In the genomic region with DNA sequence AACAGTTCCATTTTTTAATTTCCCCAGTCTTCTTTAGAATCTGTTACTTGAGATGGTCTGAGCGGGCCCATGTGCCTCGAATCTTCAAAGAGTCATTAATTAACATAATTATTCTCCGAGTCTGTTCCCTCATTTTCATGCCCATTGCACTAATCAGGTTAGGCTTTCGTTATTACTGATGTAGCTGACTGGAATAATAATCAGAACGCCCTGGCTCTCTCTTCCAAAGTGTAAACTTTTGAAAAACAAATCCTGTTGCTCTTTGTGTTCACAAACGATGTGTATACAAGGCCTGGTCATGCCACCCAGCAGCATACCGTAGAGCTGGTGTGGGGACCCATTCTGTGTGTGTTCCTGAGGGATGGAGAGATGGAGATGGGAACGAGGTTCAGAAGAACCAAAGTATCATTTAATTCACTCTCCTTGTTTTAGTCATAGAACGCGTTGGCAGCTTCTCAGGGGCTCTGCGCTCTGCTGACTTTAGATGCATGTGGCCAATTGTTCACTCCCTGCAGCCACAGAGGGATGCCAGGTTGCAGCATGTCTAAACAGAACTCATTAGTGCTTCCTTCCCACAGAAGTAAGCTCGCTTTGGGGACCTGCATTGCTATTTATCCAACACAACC, we compare ENCODE assay signal across 10 mouse cellular contexts. TPM values are rescaled to one million over a fixed set of nuclear protein-coding genes. Genes with fewer than 3 reads are reported as not detected.
DNase-seq lines count a peak whose midpoint lies in the region; ATAC-seq and TF ChIP-seq lines count a peak whose summit lies in the region.
"Had no signal": no experiment of that assay in that cellular context is flagged by ENCODE, and none has a peak within 500 bp of the region (broad histone marks: within the 10 kb centered on the region; RNA-seq: fewer than 3 reads in every experiment).

No protein-coding gene starts in this region.

- H3K9ac ChIP-seq in forebrain, embryonic 16.5 days (replicated peaks; ENCODE audit: low read depth, low read length), result no peak overlapping the region
- 0 out of 2 replicates have a peak overlapping the region, but pooled peaks have one; percentile 25 for H3K9ac ChIP-seq in midbrain, embryonic 16.5 days (ENCODE audit: low read depth, low read length)
- H3K9ac ChIP-seq: limb, embryonic 12.5 days had no signal

- H3K4me3 ChIP-seq in layer of hippocampus, adult 2 months, result no peak overlapping the region
- H3K4me3 ChIP-seq in cortical plate, adult 2 months (ENCODE audit: insufficient read depth, low read length), result no peak overlapping the region
- no peak overlapping the region for H3K4me3 ChIP-seq in forebrain, embryonic 16.5 days (replicated peaks; ENCODE audit: low read length)
- H3K4me3 ChIP-seq in midbrain, embryonic 16.5 days (ENCODE audit: low read depth, low read length), result no peak overlapping the region
- H3K4me3 ChIP-seq: limb, embryonic 12.5 days had no signal

- H3K27me3 ChIP-seq in forebrain, embryonic 16.5 days (replicated peaks; ENCODE audit: control insufficient read depth, insufficient read depth, low read length), result peaks cover 3% of the 10 kb centered on the region; the same call in 1 of the 2 replicates
- no peaks in the 10 kb centered on the region for H3K27me3 ChIP-seq in midbrain, embryonic 16.5 days (ENCODE audit: control insufficient read depth, insufficient read depth, low read depth, low read length)
- H3K27me3 ChIP-seq: limb, embryonic 12.5 days had no signal

- TF ChIP-seq POLR2A in cortical plate, adult 2 months (IDR thresholded peaks at IDR 0.05; ENCODE audit: extremely low read depth, insufficient read depth, low read length), result no peak

- WGBS in forebrain, embryonic 16.5 days, result 7% methylated on average over 12 of the region's 12 CpGs
- WGBS in midbrain, embryonic 16.5 days, result 19% methylated on average over 12 of the region's 12 CpGs

- no peak for TF ChIP-seq CTCF in layer of hippocampus, adult 2 months (conservative IDR thresholded peaks at IDR 0.05)
- TF ChIP-seq CTCF in cortical plate, adult 2 months (IDR thresholded peaks at IDR 0.05; ENCODE audit: extremely low read depth, insufficient read depth, low read length), result no peak

- peak; percentile 93 for ATAC-seq in forebrain, embryonic 16.5 days
- ATAC-seq in midbrain, embryonic 16.5 days, result peak; percentile 89

- H3K4me2 ChIP-seq in forebrain, embryonic 16.5 days (ENCODE audit: low read length), result peak overlapping the region; percentile 31
- H3K4me2 ChIP-seq in midbrain, embryonic 16.5 days (ENCODE audit: low read length), result peak overlapping the region; percentile 22; the same call in 1 of the 2 replicates
- H3K4me2 ChIP-seq: limb, embryonic 12.5 days had no signal

- no peaks in the 10 kb centered on the region for H3K4me1 ChIP-seq in cortical plate, adult 2 months (ENCODE audit: control insufficient read depth, insufficient read depth, low read length)
- peaks cover 18% of the 10 kb centered on the region for H3K4me1 ChIP-seq in forebrain, embryonic 16.5 days (replicated peaks; ENCODE audit: control insufficient read depth, insufficient read depth, low read length)
- H3K4me1 ChIP-seq in midbrain, embryonic 16.5 days (ENCODE audit: control insufficient read depth, insufficient read depth, low read length), result peaks cover 11% of the 10 kb centered on the region

- peak in 1 of 2 experiments; percentile 46 for DNase-seq in layer of hippocampus, adult 2 months (ENCODE audit: low spot score in 2 of 2)
- DNase-seq in layer of hippocampus, adult 9-10 months (ENCODE audit: low spot score), result no peak
- DNase-seq in spleen, postnatal 10 days (ENCODE audit: low spot score in 2 of 2), result no peak
- DNase-seq in thymus, postnatal 4 days, result no peak
- DNase-seq in adrenal gland, postnatal 36 days, result no peak
- DNase-seq: adrenal gland, postnatal 14 days had no signal

- H3K27ac ChIP-seq in layer of hippocampus, adult 2 months, result peak overlapping the region; percentile 73
- H3K27ac ChIP-seq in cortical plate, adult 2 months (ENCODE audit: insufficient read depth, low read length), result peak overlapping the region; percentile 89; the same call in 1 of the 2 replicates
- no peak overlapping the region for H3K27ac ChIP-seq in forebrain, embryonic 16.5 days (ENCODE audit: low read length)
- H3K27ac ChIP-seq in midbrain, embryonic 16.5 days (ENCODE audit: low read length), result peak overlapping the region; percentile 64

- H3K9me3 ChIP-seq in forebrain, embryonic 16.5 days (ENCODE audit: control insufficient read depth, low read length), result no peaks in the 10 kb centered on the region
- no peaks in the 10 kb centered on the region for H3K9me3 ChIP-seq in midbrain, embryonic 16.5 days (replicated peaks; ENCODE audit: control insufficient read depth, low read length, poor library complexity, severe bottlenecking)
- H3K9me3 ChIP-seq: limb, embryonic 12.5 days had no signal

- H3K36me3 ChIP-seq in forebrain, embryonic 16.5 days (ENCODE audit: control insufficient read depth, insufficient read depth), result no peaks in the 10 kb centered on the region
- no peaks in the 10 kb centered on the region for H3K36me3 ChIP-seq in midbrain, embryonic 16.5 days (ENCODE audit: control insufficient read depth, insufficient read depth, low read length)
- H3K36me3 ChIP-seq: limb, embryonic 12.5 days had no signal

RNA-seq across cellular contexts. Expression of gene Ranbp6, which starts 31.4 kb away (rescaled TPM):
- 10 to 100 TPM; 34.7 TPM for total RNA-seq in layer of hippocampus, adult 2 months (2021)
- polyA plus RNA-seq in cortical plate, adult 2 months (2012; rRNA removed), result 14.5 and 15.9 TPM in 2 replicates
- polyA plus RNA-seq in forebrain, embryonic 16.5 days (2015; fragmentation: Nextera tagmentation; extraction: Ambion mirVana), result 43.5 and 44.8 TPM in 2 replicates
- polyA plus RNA-seq in midbrain, embryonic 16.5 days (2015; fragmentation: Nextera tagmentation; extraction: Ambion mirVana), result 53.5 and 61.4 TPM in 2 replicates
- total RNA-seq in adrenal gland, postnatal 36 days (2021), result 10 to 100 TPM; 15.1 to 16.8 TPM

RNA-seq across cellular contexts. Expression of gene 9930021J03Rik, which starts 38.4 kb away (rescaled TPM):
- 10 to 100 TPM; 40.9 to 41.2 TPM for total RNA-seq in layer of hippocampus, adult 2 months (2021)
- 27.0 and 27.4 TPM in 2 replicates for polyA plus RNA-seq in cortical plate, adult 2 months (2012; rRNA removed)
- polyA plus RNA-seq in forebrain, embryonic 16.5 days (2015; fragmentation: Nextera tagmentation; extraction: Ambion mirVana), result 7.1 and 7.7 TPM in 2 replicates
- polyA plus RNA-seq in midbrain, embryonic 16.5 days (2015; fragmentation: Nextera tagmentation; extraction: Ambion mirVana), result 6.5 and 7.3 TPM in 2 replicates
- total RNA-seq in adrenal gland, postnatal 36 days (2021), result 10 to 100 TPM; 16.3 to 16.6 TPM
